Mouse (Mus musculus) gastrocnemius, adult 2 months (tissue): Measurements from ENCODE around the gene Scgb1a1. TPM values are rescaled to one million over a fixed set of nuclear protein-coding genes. Genes with fewer than 3 reads are reported as not detected.
"Not testable (repeated sequence)": the region's sequence is repeated elsewhere in the genome, so short reads cannot be mapped to it uniquely, and the experiment has no call there.

Experiments
- DNase-seq: peaks from one replicate; pipeline ENCODE4 v3.0.0; 2022
- H3K27ac ChIP-seq: fragments of 200-600 bp; 2 replicates; pipeline ENCODE4 v1.8.1; 2022; ENCODE audit warnings: mild to moderate bottlenecking
- H3K4me3 ChIP-seq: fragments of 200-600 bp; 2 replicates; pipeline ENCODE4 v1.8.1; 2022; ENCODE audit warnings: mild to moderate bottlenecking, moderate library complexity
- CTCF ChIP-seq: fragments of 200-600 bp; IDR thresholded peaks from 2 replicates; pipeline ENCODE4 v1.8.1; 2022; ENCODE audit warnings: antibody characterized with exemption, mild to moderate bottlenecking, moderate library complexity
- intact Hi-C: fragments of 180-260 bp; cut with DNase I; formaldehyde crosslinking; loops from one replicate; pipeline ENCODE4 v1.15.1; 2025
- total RNA-seq, 2 experiments: library from RNA; stranded (reverse); gene quantifications; 2 replicates each; pipeline ENCODE4 v1.2.3; 2021

Gene Scgb1a1
- total RNA-seq, 2 experiments from 2014 or later: not detected

GRCm38 (mm10) chr19:9095111-9095510, 7.4 kb upstream of the Scgb1a1 start:
- TF ChIP-seq CTCF: no peak
- intact Hi-C loops: no loop called here
- DNase-seq: peak; percentile 3
- Histone ChIP-seq H3K27ac (no peak overlapping the region), H3K4me3 (no peak overlapping the region)

GRCm38 (mm10) chr19:9090709-9091108, 3.0 kb upstream of the Scgb1a1 start:
- H3K27ac ChIP-seq: no peak overlapping the region
- TF ChIP-seq CTCF: no peak
- DNase-seq: peak; percentile 13
- intact Hi-C loops: no loop called here
- no peak overlapping the region for H3K4me3 ChIP-seq

GRCm38 (mm10) chr19:9090191-9090590, 2.4 kb upstream of the Scgb1a1 start:
- Histone ChIP-seq H3K27ac (no peak overlapping the region), H3K4me3 (no peak overlapping the region)
- intact Hi-C loops: no loop called here
- no peak for TF ChIP-seq CTCF
- DNase-seq: peak; percentile 8

DNA sequence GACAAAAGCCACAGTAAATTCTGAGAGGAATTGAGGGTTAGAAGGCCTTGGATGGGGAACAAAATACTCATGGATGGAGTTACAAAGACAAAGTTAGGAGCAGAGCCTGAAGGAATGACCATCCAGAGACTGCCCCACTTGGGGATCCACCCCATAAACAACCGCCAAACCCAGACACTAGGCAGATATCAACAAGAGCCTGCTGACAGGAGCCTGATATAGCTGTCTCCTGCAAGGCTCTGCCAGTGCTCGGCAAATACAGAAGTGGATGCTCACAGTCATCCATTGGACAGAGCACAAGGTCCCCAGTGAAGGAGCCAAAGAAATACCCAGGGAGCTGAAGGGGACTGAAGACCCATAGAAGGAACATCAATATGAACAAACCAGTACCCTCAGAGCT, 3.9 kb downstream of the Scgb1a1 start:
- intact Hi-C loops, H3K27ac ChIP-seq, H3K4me3 ChIP-seq: not testable (repeated sequence)
- DNase-seq: peak; percentile 7

DNA sequence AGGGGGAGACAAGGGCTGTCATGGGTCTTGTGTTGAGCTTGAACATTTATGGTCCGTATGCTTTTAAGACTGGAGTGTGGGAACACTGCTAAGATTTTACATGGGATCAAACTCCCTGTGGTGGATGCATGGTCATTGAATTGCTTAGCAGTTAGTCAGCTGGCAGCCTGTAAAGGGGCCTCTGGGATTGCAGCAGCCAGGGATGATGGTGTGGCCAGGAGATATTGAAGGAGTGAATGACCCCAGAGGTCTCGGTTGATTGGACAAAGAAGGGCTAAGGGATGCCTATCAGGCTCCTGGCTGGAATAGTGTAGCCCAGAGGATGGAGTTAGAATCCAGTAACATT, 4.8 kb downstream of the Scgb1a1 start:
- intact Hi-C loops: no loop called here
- DNase-seq: peak; percentile 19
- Histone ChIP-seq H3K4me3 (peak overlapping the region; percentile 58), H3K27ac (peak overlapping the region; percentile 78)
- no peak for TF ChIP-seq CTCF

DNA sequence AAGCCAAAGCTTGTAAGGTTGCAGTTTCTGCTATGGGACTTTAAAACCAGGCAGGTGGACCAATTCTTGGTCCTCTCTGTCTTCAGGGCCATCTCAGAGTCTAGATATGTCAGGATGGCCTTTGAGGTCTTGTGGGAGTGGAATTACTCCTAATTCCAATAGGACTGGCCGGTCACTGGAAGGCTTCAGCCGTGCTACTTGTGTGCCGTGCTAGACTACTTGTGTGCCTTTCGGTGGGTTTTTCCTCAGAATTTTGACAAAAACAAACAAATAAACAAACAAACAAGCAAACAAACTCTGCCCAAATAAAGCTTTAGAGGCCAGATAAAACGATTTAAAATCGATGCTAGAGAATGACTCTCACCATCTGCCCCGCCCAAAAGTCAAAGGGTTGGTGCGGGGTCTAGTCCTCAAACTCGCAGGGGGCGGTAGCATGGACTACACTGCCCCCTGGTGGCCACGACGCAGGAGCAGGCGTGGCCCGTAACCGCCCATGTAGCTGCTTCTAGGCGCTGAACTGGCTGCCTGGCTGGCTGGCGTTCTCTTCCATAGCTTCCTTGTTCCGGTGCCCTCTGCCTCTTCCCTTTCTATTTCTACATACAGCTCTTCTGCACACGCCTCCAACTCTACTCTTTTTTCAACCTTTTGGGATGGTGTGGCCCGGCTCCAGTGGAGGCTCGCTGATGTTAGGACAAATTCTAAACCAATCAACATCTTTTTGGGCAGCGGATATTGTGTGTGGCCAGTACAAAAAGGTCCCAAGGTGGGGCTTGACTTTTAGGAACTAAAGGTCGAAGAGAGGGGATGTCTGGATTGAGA, 5.4 kb downstream of the Scgb1a1 start:
- TF ChIP-seq CTCF: no peak; the same call in none of the 2 replicates
- peak overlapping the region; percentile 58 for H3K4me3 ChIP-seq
- peak; percentile 92 for DNase-seq
- intact Hi-C loops: loop anchor here (1.0 kb wide), 2 partner anchors 90 to 106 kb away; no protein-coding TSS in a partner anchor
- H3K27ac ChIP-seq: peak overlapping the region; percentile 78

- intact Hi-C loops: loop anchor here (1.0 kb wide), 2 partner anchors 89 to 105 kb away; no protein-coding TSS in a partner anchor
- peak overlapping the region; percentile 78 for H3K27ac ChIP-seq
Measured at GRCm38 (mm10) chr19:9081311-9082190, 6.2 kb downstream of the Scgb1a1 start.

DNA sequence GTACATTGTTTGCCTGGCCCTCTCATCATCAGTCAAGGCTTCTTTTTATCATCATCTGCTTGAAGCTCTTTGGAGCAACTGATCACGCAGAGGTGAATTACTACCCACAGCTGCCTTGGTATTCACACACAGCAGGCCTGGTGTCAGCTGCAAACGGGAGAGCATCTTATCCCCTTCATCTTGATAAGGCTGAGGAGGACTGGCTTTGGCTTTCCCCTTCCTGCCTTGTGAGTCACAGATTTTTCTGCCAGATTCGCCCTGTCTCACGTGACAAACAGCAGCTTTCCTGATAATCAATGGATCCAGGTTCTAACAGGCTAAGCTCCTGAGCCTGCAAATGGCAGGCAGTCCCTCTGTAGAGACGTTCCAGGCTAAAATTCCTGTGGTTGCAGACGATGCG, 7.8 kb downstream of the Scgb1a1 start:
- DNase-seq: peak; percentile 23
- TF ChIP-seq CTCF: no peak
- H3K4me3 ChIP-seq: no peak overlapping the region
- peak overlapping the region; percentile 51 for H3K27ac ChIP-seq
- intact Hi-C loops: no loop called here

More at GRCm38 (mm10) chr19:9081311-9082190, 6.2 kb downstream of the Scgb1a1 start:
- no peak for TF ChIP-seq CTCF
- no peak overlapping the region; the same call in 1 of the 2 replicates for H3K4me3 ChIP-seq
- DNase-seq: peak; percentile 15

- no peak for TF ChIP-seq CTCF
- Histone ChIP-seq H3K4me3 (no peak overlapping the region), H3K27ac (peak overlapping the region; percentile 90)
- intact Hi-C loops: no loop called here
- DNase-seq: no peak
Measured at GRCm38 (mm10) chr19:9076982-9077660, 10.6 kb downstream of the Scgb1a1 start.

GRCm38 (mm10) chr19:9076035-9076434, 11.7 kb downstream of the Scgb1a1 start:
- DNase-seq: peak; percentile 11
- no peak overlapping the region for H3K4me3 ChIP-seq
- intact Hi-C loops: no loop called here
- peak overlapping the region; percentile 90 for H3K27ac ChIP-seq
- TF ChIP-seq CTCF: no peak

GRCm38 (mm10) chr19:9075558-9075957, 12.2 kb downstream of the Scgb1a1 start:
- no peak for DNase-seq
- H3K27ac ChIP-seq: peak overlapping the region; percentile 90
- TF ChIP-seq CTCF: no peak
- intact Hi-C loops: no loop called here
- H3K4me3 ChIP-seq: no peak overlapping the region

DNA sequence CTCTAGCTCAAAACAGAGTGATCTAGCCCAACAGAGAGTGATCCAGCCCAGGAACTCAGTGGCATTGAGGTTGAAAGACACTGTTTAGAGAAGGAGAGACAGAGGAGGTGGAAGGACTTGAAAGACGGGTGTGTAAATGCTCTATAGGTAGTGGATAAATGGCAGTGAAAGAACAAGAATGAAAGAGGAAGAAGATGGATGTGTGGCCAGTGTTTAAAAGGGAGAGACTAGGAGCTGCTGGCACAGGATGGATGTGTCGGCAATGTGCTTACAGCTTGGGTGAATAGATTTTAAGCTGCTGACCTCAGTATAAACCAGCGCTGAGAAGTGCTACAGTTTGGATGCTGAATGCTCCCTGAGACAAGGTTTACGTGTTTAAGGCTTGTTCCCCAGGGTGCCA, 13.3 kb downstream of the Scgb1a1 start:
- Histone ChIP-seq H3K27ac (peak overlapping the region; percentile 90), H3K4me3 (no peak overlapping the region)
- DNase-seq: no peak
- intact Hi-C loops: no loop called here
- no peak for TF ChIP-seq CTCF
